Mouse (Mus musculus) forelimb bud, embryonic 11.5 days (tissue): ENCODE data around the gene Lrrc10b.
A peak's percentile ranks its signal among the peaks of the same experiment; 100 is the strongest.

Experiments used
- DNase-seq: peaks from one replicate; pipeline ENCODE4 v3.0.0-alpha.2; 2012; ENCODE audit warnings: low read depth, low spot score

The Lrrc10b gene

DNA sequence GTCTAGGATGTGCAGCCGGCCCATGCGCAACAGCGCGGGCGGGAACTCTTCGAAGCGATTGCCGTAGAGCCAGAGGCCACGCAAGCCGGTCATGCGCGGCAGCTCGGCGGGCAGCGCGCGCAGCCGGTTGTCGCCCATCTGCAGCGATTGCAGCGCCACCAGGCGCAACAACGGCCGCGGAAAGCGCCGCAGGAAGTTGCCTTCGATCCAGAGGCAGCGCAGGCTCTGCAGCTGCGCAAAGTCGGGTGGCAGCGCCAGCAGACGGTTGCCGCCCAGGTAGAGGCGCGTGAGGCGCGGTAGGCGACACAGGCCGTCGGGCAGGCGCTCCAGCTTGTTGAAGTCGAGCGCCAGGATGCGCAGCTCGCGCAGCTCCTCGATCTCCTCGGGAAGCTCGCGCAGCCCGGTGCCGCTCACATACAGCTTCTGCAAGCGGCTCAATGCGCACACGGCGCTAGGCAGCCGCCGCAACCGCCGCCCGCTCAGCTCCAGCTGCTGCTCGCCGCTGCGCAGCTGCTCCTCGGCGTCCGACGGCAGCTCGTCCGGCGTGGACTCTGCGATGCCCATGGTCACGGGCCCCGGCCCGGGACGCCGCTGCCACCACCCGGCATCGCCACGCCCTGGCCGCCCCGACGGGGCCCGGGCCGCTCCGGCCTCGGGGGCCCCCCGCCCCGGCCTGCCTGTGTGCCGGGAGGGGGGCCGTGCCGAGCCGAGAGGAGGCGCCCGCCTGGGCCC lies at the start of gene Lrrc10b:
TSS of gene Lrrc10b (minus strand) at position 722 of the 732 bp plus-strand sequence.
- DNase-seq = peak; percentile 76

DNA sequence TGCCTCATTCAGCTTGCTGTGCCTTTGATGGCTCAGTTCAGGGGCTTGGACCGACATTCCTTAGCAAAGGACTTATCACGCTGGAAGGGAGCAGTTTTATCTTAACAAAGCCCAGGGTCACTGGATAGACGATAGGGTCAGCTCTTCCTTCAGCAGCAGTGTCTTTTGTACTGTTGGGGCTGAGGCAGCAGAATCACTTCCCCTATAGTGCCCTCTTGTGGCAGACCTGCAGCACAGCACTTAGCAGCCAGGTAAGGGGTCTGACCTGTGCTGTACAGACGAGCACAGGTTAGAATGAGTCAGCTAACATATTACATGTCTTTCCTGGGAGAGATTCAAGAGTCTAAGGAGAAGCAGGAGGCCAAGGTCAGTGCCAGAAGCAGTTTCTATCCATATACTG lies 45.3 kb upstream of the Lrrc10b start:
- DNase-seq = peak; percentile 58

DNA sequence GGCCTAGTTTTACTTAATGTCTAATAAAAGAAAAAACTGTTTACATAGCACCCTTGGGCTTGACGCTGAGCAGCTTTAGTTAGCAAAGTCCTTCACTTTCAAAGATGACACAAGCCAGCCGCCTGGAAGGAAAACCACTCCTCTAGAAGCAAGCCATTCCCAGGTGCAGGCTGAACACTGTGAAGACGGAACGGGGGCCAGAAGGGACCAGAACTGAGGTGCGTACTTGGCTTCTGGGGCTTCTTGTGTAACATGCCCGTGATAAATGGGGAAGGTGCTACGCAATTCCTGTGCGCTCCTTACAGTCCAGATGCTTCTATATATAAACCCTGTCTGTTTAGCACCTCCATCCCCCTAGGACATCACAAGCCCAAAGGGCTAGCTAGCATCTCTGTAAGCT lies 43.3 kb upstream of the Lrrc10b start:
- no peak for DNase-seq

DNA sequence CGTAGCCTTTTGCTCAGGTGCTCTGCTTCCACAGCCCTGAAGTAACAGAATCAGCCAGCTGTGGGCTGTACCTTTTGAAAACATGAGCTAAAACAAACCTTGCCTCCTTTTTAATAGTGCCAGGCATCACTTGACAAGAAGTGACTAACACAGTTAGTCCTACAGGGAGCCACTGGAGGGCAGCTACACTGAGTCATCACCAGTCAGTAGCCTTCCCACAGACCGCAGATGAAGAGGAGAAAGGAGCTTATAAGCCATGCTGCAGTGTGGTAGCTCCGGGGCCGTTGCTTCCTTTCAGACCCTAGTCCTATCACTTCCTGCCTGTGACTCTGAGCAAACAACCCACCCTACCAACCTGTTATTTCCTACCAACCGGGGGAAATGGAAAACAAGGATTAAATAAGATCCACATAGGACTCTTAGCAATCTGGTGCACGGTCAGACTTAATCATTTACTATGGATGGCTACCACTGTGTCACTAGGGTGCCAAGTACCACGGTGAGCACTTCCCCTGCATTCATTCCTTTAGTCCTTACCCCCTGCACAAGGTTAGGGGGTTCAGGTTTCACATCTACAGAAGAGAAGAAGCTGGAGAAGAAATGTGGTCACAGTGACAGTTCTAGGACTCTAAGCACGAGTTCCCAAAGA lies 40.4 kb upstream of the Lrrc10b start:
- DNase-seq = no peak

DNA sequence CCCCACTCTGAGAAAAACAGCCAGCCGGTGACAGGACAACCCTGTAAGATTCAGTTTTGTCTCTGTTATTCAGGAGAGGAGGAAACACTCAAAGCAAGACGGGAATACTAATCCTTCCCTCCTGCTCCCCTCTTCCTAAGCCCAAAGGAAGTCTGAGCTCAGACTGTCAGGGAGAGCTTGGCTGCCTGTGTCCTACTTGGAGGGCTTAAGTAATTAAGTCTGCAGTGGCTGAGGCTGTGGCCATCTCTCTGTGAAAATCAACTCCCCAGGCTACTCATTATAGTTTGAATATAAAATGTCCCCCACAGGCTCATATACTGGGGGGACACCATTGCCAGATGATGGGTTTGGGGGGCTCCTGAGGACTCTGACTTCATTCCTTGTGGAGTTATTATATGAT lies 39.7 kb upstream of the Lrrc10b start:
- no peak for DNase-seq

DNA sequence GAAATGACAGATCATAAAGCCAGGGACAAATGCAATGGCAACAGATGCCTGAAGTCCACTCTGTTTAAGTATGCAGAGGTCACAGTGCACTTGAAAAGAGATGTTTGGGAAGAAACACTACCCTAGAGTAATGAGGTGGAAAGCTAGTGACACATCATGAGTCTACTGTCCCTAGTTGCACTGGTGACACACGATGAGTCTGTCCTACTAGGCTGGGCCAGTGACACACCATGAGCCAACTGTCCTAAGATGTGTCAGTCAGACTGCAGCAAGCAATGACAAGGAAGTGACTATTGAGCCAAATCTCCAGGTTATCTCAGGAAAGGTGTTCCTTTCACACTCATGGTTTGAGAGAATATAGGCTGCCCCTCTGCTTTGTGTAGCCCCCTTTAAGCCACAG lies 38.4 kb upstream of the Lrrc10b start:
- DNase-seq = no peak

DNA sequence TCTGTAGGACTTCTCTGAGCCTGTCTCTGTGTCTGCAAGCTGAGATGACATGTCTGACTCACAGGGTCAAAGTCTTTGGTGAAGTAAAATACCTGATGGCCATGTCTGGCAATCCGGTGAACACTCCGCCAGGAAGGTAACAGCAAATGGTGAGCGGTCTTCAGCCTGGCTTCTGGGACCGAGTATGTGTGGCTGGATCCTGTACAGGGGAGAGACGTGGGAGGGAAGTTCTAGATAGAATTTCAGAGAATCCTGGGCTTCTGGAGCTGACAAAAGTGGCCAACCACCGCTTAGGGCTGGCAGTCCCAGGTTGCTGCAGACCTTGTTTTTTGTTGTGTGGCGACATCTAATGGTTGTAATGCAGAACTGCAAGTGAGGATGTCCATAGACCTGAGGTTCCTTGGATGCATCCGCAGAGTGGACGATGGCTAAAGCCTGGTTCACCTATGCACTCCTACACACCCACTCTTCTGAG lies 29.0 kb upstream of the Lrrc10b start:
- peak; percentile 81 for DNase-seq

DNA sequence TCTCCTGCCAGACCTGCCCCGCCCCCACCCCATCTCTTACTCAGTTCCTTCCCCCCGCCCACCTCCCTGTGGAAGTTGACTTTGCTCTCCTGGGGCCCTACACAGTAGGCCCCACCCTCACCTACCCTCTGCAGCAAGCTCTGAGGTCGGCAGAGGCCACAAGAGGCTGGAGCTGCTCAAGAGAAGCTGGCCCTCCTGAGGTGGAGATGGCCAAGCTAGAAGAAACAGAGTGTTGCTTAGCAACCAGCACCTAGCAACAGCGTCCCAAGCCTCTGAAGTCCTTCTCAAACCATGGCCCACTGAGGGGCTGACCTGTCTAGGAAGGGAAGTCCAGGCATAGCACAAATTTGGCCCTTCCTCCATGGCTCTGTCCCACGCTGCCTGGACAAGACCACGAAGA lies 25.4 kb upstream of the Lrrc10b start, which contains the start of gene Ppp1r32:
TSS of gene Ppp1r32 (minus strand) at position 226 of the 400 bp plus-strand sequence.
- peak; percentile 51 for DNase-seq

DNA sequence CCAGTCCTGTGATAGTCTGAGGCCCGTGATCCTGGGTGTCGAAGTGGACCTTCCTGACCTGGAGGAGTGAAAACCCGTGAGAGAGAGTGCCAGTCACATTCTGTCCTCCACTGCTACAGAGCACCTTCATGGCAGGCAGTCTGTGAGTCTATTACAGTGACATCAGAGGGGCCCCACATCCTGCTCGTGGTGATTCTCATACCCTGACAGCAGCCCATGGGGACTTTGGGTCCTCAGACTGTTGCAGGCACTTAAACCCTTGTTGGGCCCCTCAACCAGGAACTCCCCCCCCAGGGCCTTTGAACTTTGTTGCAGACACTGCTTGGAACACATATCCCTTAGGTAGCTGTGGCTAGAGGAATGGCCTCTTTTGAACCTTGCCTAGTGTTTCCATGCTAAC lies 22.3 kb upstream of the Lrrc10b start:
- no peak for DNase-seq

DNA sequence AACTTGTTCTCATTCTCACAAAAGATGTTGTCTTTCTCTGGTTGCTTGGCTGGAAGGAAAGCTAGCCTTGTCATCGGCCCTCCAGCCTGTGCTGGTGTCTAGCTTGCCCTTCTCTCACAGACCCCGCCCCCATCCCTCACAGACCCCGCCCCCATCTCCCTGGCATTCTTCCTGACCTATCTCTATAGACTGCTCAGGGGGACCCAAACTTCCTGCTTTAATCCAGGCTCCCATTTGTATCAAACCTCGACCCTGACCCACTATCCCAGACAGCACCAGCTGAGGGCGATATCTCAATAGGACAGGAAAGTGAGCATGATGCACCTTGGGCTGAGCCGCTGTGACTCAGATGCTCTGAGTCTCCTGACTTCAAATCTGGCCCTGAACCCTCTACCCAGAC lies 16.5 kb upstream of the Lrrc10b start:
- DNase-seq = no peak

DNA sequence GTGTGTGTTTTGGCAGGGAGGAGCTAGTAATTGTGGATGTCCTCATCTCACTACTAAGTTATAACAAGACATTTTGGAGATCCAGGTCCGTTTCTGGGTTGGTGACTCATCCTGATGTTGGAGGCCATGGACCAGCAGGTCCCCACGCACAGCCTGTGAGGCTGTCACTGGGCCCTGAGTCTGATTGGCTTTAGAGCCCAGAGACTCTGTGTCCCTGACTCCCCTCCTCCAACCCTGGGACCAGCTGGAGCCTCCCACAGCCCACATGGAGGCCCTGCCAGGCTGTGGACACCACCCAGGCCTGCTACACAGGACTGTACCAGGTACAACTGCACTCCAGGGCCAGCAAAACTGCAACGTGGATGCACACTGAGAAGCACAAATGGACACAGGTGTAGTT lies 15.7 kb upstream of the Lrrc10b start:
- DNase-seq = no peak

DNA sequence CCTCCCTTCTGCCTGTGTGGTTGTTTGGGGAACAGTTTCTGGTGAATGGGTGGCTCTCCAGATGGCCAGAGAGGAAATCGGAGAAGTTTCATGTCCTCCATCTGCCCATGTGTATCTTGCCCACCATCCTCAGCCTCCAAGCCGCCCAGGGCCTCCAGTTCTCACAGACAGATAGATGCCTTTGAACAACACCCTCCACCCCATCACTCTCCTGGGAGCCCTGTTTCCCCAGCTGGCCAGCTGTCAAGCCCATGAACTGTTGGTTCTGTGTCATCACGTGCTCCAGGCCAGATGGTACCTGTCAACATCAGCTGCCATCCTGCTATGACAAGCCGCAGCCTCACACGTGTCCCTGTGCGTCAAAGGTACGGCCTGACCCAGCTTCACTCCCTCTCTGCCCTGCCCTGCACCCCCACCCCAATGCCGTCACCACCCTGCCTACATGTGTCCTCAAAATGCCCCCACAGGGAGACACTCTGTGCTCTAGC lies 11.9 kb upstream of the Lrrc10b start:
- DNase-seq = no peak

DNA sequence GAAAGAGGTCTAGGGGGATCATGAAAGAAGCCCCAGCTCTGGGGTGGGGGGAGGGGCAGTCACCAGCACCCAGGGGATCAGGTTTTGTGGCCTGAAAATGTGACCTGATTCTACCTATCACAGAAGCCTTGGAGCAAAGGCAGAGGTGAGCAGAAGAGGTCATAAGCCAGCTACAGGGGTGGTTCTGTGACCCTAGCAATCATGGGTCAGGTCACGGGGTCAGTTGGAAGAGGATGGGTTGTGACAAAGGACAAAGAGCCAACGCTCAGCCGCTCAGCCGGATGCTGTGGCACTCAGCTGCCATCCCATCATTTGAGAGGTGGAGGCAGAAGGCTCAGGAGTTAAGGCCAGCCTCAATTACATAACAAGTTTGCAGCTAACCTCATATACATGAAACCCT lies 7.2 kb upstream of the Lrrc10b start:
- no peak for DNase-seq

DNA sequence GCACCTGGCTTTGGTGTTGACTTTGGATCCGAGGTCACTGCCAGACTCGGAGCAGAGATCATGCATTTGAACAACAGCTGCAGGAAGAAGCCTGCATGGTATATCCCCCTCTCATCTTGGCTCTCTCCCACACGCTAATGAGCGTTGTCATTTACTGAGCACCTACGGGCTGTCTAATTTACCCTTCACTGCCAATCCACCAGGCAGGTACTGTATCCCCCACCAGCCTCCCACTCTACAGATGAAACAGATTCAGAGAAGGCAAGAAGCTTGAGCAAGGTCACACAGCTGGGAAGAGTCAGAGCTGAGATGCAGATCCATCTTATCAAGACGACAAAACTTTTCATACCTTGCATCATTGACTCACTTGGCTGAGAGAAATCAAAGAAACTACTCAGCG lies 4.3 kb upstream of the Lrrc10b start:
- DNase-seq = no peak

DNA sequence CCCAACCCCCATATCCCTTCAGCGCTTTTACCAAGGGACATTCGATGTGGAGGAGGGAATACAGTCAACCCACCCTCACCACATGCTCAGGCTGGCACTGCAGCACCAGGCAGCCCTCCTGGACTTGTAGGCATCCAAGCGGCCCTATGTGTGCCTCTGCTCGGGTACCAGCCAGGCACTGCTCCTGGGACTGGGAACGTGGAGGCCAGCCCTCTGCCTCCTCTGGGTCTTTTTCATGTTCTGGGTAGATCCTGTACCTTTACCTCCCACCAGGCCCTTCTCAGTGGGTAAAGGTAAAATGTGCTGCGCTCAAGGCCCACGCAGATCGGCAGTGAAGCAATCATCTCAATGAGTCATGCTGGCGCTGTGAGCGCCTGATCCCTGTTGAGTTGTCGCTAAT lies 2.6 kb upstream of the Lrrc10b start:
- DNase-seq = no peak

DNA sequence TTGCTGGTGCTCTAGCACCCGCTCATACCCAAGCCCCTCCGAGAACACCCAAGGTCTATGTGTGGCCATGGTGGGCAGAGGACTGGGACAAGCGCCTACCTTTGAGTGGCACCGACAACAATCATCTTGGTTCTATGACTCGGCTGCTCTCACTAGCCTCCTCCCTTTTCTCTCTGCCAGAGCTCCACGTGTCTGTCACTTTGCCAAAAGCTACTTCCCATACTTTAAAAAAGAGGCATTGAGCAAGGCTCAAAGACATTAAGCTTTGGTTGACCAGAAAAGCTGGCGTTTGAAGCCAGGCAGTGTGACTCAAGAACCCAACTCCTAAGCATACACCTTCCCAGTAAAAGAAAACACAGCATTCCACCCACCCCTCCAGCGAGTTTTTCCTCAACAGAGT lies 823 bp upstream of the Lrrc10b start:
- DNase-seq = no peak

DNA sequence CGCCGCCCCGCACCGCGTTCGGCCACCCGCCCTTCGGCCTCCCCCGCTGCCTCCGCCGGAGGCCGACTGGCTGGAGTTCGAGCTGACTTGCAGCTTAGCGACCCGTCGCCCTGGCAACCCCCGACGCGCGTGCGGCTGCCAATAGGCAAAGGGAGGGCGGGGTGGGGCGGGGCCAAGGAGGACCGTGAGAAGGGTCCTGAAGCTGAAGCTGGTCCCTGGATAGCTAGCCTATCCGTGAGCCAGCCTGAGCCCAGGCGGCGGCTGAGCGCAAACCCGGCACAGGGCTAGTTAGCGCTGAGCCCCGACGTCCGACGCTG lies 169 bp upstream of the Lrrc10b start:
- DNase-seq = peak; percentile 86

DNA sequence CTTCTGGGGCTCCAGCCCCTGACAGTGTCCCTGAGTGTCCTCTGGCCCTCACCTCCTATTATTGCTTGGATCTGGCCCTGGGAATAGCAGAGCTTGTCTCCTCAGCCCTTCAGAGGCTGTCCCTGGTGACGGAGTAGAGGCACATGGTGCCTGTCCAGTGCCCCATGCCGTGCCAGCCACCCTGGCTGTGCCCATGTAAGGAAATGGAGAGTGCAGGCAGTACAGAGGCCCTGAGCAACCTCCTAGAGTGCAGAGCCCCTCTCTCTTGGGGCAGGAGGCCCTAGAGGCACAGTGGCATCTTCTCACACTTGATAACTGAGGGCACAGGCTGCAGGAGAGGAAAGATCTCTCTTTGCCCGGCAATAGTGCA lies 1.9 kb downstream of the Lrrc10b start:
- DNase-seq = no peak

DNA sequence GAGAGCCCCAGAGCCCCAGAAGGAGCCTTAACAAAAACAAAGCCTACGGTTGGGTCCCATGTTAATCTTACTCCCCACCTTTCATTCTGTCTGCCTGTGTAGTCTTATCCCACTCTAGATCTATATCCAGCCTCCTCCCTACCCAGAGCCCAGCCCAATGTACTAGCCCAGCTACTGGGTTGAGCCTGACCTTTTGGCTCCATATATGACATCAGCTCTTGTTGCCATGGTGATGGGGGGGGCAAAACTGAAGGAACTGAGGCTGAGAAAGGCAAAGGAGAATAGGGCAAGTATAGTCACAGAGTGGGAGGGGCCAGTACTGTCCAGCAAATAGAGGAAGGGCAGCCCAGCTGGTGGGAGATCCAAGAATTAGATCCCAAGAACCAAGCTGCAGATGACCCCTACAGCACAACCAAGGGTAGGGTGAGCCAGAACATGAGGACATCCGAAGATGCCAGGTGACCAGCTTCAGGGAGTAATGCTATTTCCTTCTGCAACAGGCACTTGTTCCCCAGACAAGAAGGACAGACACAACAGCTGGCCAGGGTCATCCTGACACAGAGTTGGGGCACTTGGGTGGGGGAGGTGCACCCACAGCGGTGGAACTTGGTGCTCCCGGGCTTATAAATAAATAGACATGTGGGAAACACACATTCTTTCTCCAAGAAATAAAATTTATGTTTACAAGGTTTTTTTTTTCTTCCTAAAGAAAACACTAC lies 2.4 kb downstream of the Lrrc10b start:
- no peak for DNase-seq

DNA sequence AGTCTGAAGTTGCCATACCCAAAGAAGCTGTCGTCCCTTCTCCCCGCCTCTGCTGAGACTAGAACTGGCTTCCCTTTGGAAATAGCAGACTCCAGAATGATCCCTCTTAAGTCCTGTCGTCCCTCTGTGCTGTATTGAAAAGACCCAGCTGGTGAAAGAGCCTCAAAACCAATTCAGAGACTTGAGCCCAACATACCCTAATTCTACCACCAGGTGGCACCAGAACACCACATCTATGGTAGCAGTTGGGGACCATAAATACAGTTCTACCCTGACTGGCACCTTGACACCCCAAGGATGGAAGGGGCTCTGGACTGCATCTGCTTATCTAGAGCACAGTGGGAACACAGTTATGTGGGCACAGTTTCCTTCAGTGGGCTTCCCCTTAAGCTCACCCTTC lies 7.6 kb downstream of the Lrrc10b start:
- peak; percentile 82 for DNase-seq

DNA sequence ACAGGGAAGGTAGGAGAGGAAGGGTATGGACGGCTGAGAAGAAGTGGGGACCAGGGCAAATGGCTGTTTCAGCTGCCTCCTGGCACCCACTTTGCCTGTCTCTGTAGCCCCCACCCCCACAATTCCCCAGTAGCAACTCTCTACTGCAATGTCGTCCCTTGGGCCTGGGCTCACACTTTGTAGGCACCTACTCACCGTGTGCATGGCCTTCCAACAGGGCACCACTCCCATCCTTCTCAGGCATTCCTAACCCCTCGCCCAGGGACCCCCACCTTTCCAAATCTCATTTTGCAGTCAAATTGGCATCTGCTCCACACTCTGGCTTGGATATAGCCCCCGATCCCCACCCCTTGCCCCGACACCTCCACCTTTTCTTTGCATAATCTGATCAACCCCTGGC lies 8.1 kb downstream of the Lrrc10b start:
- DNase-seq = no peak

DNA sequence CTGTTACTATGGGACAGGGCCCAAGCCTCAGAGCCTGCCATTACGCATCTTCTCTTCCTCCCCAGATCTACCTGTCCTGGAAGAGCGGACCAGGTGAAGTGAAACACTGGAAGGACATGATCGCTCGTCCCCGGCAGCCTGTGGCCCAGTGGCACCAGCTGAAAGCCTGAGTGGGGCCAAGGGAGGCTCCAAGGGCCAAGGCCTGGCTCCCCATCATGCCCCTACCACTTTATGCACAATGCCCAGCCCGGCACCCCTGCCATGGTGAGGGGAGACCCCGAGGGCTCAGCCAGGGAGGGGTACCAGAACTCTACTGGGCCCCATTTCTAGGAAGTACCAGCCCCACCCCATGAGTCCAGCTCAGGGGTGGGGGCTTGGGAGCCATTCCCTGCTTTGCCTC lies 9.0 kb downstream of the Lrrc10b start:
- DNase-seq = no peak
